Mouse (Mus musculus) lung, postnatal 0 days (tissue): Measurements from ENCODE around the gene Prrt1.

Source experiments
- CTCF ChIP-seq: IDR thresholded peaks from 2 replicates; pipeline ENCODE4 v1.5.1; 2016; ENCODE audit warnings: antibody characterized with exemption, mild to moderate bottlenecking
- EP300 ChIP-seq: IDR thresholded peaks from 2 replicates; pipeline ENCODE4 v1.6.1; 2016; ENCODE audit warnings: antibody characterized with exemption, mild to moderate bottlenecking, control low read depth

- TF ChIP-seq CTCF (no peak), EP300 (no peak)
These were observed 45.9 kb upstream of the Prrt1 start for GRCm38 (mm10) chr17:34583397-34583796.
